Mouse (Mus musculus) mesoderm, embryonic 11.5 days (tissue): ENCODE measurements around the gene Vmn1r44.
"Not testable (repeated sequence)": the region's sequence is repeated elsewhere in the genome, so short reads cannot be mapped to it uniquely, and the experiment has no call there.

ENCODE experiments used
- DNase-seq: peaks from one replicate; pipeline ENCODE4 v3.0.0-alpha.2; 2012; ENCODE audit warnings: low read depth, low spot score

Gene Vmn1r44

GRCm38 (mm10) chr6:89883360-89883759, at the start of gene Vmn1r44:
Vmn1r44 (plus strand) TSS chr6:89883660.
- no peak for DNase-seq

GRCm38 (mm10) chr6:89857552-89857951, 25.9 kb upstream of the Vmn1r44 start:
- no peak for DNase-seq

- no peak for DNase-seq
These were observed 23.6 kb upstream of the Vmn1r44 start for GRCm38 (mm10) chr6:89859839-89860238.

GRCm38 (mm10) chr6:89863792-89864191, 19.7 kb upstream of the Vmn1r44 start:
- DNase-seq = no peak

DNA sequence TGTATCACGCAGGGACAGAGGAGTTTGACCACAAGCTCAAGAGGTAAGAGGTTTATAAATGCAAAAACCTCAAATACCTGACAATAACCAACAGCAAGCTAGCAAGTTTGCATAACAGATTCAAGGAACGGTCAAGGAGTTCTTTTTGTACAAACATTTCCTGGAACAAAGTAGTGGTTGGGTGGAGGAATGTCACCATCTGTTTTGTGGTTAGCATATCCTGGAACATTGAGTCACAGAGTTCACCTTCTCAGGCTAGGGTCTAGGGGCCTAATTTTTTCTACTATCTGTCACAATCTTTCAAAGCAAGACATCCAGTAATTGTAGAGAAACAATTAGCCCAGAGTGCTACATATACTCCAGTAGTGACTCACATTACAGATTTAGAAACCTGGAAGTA, 16.2 kb upstream of the Vmn1r44 start:
- DNase-seq = no peak

- no peak for DNase-seq
These were observed 15.5 kb upstream of the Vmn1r44 start for GRCm38 (mm10) chr6:89867976-89868375.

DNA sequence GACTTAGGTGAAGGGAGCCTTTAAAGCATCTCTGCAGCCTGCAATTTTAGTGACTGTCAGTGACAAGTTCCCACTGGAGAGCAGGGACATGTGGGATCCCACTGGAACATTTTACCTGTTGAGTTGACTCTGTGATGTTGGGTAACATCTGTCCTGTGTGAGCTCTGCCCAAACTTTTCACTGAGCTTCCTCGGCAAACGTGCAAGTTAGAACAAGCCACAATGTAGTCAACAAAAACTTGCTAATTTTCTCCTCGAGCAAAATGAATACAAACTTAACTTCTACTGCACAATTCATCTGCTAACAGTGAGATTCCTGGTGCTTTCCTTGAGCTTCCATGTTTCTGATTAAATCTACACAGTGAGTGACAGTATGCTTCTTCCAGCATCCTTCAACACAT, 7.1 kb upstream of the Vmn1r44 start, which contains the start of the genes Vmn1r42 and Vmn1r43:
Gene Vmn1r42 (minus strand): TSS at position 101 of the 400 bp plus-strand sequence.
Gene Vmn1r43 (minus strand): TSS at position 101 of the 400 bp plus-strand sequence.
- not testable (repeated sequence) for DNase-seq

DNA sequence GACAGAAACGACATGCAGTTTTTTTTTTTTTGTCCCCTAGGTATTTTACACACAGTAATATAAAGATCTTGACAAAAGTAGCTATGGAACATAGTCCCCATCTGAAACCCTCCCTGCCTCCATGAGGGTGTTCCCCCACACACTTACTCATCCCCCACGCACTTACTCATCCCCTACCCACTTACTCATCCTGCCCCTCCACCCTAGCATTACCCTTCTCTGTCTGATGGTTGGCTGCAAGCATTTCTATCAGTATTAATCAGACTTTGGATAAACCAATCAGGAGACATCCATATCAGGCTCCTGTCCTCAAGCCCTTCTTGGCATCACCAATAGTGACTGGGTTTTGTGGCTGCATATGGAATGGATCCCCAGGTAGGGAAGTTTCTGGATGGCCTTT, 6.5 kb upstream of the Vmn1r44 start:
- DNase-seq = no peak

- DNase-seq = no peak
These were observed 2.6 kb upstream of the Vmn1r44 start for GRCm38 (mm10) chr6:89880867-89881266.

- no peak for DNase-seq
These were observed 352 bp downstream of the Vmn1r44 start for GRCm38 (mm10) chr6:89883812-89884211.

- not testable (repeated sequence) for DNase-seq
These were observed 57.0 kb downstream of the Vmn1r44 start, which contains the start of gene Vmn1r45 for GRCm38 (mm10) chr6:89940498-89940897. Vmn1r45 (minus strand) TSS chr6:89940598.

- DNase-seq = no peak
These were observed 57.5 kb downstream of the Vmn1r44 start for GRCm38 (mm10) chr6:89940926-89941325.
